Mouse (Mus musculus): ENCODE measurements at regions not wholly inside any gene's neighbourhood (a gene's known extent, or its start where the extent isn't known, plus 50 kb on each side); places are given as distances from the start of the nearest gene placed in this dataset.

GRCm38 (mm10) chr2:51222851-51223250, 73.9 kb upstream of the Rnd3 start:
- no peak for DNase-seq

GRCm38 (mm10) chr2:51219714-51220113, 70.8 kb upstream of the Rnd3 start:
- DNase-seq = no peak

DNA sequence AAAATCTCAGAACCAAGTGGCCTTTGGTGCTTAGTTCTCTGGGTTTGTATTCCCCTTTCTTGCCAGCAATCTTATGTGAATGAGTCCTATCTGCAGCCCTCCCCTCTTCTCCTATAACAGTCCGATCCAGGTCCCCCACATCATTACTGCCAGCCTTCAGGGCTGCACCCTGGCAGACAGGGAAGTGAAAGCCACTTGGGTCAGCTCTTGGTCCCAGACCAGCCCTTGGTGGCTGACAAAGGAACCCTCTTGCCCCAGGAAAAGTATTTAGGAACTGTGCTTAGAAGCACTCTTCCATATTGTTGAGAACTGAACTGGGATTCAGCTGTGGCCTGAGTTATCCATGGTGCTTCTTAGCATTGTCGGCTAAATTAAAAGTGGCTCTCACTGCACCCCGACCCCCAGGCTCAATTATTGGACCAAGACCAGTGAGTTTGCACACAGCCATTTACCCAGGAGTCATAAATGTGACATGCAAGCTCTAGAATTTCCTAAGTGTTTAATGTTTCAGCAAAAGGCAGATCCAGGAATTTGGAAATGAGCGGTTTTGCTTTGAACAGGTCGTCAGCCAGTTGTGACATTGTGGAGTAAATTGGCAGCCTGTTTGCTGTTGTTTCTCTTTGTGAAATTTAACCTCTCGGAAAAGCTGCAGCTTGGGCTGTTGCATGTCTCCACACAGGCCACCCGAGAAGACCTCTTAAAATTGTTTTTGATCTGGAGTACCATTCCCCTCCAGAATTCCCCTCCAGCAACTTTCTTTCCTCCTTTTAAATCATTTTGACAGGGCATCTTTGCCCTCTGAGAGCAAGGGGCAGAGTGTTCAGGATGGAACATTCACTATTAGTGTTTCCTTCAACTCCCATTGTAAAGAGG, 58.5 kb upstream of the Rnd3 start:
- DNase-seq = no peak

GRCm38 (mm10) chr2:51206332-51206731, 57.4 kb upstream of the Rnd3 start:
- DNase-seq = no peak
